Mouse (Mus musculus) retina, postnatal 1 day (tissue): ENCODE measurements around the gene Lyzl4.

Experiments
- DNase-seq: peaks from one replicate; pipeline ENCODE4 v3.0.0-alpha.2; 2012

The Lyzl4 gene

DNA sequence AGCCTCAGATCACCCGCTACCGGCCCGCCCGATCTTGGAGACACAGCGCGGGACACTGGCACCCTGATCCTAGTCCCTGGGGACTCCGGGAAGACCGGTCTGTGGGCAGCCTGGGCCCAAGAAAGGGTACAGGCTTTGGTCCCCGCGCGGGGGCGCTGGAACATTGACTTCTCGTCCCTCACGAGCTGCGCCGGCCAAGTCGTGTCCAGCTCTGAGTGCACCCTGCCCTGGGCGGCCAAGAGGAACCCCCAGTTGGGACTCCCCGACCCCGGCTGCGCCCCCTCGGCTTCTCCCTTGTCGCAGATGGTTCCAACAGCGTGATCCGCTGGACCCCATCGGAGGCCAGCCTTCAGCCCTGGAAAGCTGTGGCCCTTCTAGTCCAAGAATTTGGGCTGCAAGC, at the start of gene Lyzl4:
TSS of gene Lyzl4 (minus strand) at position 96 of the 400 bp plus-strand sequence.
- peak; percentile 81 for DNase-seq

DNA sequence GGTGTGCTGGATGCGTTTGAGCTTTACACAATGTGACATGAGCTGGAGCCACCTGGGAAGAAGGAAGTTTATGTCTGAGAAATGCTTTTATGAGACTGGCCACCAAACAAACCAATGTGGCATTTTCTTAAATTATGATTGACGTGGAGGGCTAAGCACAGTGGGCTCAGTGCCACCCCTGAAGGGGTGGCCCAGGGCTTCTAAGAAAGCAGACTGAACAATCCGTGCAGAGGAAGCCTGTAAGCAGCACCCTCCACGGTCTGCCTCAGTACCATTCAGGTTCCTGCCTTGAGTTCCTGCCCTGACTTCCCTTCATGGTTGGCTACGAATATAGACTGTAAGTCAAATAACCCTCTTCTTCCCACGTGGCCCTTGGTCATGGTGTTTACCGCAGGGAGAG, 48.8 kb upstream of the Lyzl4 start:
- DNase-seq = no peak

DNA sequence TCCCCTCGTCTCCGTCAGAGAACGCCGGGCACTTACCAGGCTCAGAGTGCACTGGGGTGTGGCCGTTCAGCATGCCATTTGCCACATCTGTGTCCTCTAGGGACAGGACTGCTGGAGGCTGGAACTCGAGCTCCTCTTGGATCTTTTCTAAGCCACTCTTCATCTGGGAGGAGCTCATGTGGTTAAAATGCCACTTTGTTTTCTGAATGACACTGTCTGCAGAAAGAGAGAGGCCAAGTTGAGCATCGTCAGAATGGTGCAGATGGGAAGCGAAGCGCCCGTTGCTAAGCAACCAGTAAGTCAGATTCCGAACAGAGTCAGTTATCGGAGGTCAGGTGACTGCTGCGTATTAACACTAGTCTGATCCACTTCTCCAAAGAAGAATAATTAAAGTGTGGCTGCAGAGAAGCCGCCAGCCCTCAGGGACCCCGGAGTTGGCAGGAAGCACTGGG, 48.3 kb upstream of the Lyzl4 start:
- peak; percentile 87 for DNase-seq

DNA sequence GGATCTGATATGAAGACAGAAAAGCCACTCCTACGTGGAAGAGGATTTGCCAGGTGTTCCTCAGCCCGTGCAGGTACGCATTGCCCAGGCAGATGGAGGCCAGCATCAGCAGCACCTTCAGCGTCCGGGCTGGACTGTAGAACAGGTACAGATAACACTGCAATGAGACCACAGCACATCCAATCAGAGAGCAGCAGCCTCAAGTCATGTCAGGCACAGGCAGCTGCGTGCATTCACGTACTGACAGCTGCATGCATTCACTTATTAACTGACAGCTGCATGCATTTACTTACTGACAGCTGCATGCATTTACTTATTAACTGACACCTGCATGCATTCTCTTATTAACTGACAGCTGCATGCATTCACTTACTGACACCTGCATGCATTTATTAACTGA, 42.8 kb upstream of the Lyzl4 start:
- DNase-seq = no peak

DNA sequence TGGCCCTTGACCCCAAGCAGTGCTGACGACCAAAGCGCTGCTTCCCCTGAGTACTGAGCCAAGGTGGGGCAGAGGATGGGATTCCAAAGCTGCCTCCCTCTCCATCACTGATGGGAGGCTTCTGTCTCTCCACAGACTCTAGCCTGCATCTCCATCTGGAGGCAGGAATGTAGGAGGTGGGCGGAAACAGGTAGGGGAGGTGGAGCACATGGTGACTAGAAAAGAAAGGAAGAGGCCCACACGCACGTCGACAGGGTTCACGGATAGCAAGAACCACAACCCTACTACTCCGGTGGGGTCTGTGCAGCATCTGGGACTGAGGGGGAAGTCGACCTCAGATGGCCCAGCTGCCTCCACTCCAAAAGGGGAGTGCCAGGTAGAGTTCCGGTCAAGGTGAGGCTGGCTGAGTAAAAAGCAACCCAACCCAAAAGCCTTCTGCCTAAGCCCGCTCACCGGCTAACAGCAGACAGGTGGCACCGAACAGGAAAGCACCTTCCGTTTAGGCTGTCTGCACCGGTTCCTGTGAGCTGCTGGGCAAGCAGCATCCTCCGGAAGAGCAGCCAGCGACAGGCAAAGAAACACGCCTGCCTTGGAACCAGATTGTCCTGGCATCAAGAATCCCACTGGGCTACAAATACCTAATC, 40.3 kb upstream of the Lyzl4 start:
- DNase-seq = no peak

DNA sequence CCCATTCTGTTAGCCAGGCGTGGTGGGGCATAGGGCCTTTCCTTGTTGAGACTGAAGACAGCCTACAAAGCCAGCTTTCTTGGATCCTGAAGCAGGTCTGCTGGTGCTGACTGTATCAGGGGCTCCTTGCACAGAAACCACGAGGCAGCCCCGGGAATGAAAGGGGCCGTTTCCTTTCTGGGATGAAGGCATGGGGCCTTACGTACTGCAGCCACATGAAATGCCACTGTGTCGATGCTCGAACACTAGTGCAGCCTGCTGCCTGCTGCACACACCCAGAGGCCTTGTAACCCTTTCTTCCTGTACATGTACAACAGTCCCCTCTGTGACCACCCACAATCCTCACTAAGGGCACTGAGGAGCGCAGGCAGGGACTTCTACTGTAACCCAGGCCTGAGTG, 39.3 kb upstream of the Lyzl4 start:
- no peak for DNase-seq

DNA sequence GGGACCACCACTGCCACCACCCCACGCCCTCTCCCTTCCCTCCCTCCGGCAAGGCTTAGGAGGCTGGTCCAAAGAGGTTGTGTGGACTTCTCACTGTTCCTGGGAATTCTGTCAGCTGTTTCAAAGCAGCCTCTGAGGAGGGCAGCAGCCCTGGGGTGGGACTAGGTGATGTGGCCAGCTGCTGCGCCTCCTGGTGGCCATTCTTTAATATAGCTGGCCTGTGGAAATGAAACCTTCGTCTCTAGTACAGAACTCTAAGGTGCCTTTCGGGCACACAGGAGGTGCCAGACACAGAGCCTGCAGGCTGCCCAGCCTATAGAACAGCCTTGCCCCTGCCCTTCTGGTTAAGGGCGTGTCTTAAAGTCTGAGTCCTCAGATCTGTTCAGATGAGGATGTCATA, 37.7 kb upstream of the Lyzl4 start:
- DNase-seq = peak; percentile 85

DNA sequence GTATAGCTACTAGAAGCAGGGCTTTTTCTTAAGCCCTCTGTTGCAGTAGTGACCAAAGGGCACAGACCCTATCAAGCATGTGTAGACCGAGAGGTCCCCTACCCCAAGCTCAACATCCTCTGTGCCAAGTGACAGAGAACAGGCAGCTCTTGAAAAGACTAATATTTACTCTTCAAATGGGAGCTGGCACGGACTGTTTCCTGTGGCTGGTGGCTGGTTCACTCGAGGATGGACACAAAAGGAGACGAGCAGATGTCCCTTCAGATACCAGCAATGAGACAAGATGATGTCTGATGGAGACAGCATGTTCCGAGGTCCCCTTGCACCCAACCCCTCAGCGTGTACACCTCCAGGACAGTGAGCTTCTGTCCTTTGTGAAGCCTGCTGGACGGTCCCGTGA, 35.6 kb upstream of the Lyzl4 start:
- no peak for DNase-seq

DNA sequence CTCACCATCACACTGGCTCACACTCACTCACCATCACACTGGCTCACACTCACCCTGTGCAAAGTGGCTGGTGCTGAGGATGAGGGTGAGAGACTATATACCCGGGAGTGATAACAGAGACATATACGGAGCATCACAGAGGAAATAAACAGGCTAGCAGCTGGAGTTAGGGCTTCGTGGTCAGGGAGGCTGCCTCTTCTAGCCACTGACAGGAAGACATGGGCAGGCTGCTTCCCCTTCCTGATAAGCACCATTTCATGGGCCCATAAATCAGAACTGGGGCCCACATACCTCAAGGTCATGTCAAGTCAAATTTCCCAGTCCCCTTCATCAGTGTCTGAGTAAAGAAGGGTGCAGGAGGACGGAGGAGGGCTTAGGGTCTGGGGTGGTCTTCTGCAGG, 35.2 kb upstream of the Lyzl4 start:
- no peak for DNase-seq

DNA sequence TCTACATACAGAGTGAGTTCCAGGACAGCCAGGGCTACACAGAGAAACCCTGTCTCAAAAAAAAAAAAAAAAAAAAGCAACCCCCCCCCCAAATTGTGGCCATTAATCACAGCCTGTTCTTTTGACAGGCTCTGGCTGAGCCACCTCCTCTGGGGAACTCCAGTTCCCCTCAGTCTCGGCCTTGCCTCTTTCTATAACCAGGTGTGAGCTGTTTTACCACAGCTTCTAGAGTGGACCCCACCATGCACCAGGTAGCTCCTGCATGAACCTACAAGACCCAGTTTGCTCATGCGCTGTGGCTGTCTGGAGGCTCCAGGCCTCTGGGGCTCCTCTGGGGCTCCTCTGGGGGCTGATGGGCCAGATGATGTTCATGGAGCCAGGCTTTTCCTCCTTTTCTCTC, 33.7 kb upstream of the Lyzl4 start:
- no peak for DNase-seq

DNA sequence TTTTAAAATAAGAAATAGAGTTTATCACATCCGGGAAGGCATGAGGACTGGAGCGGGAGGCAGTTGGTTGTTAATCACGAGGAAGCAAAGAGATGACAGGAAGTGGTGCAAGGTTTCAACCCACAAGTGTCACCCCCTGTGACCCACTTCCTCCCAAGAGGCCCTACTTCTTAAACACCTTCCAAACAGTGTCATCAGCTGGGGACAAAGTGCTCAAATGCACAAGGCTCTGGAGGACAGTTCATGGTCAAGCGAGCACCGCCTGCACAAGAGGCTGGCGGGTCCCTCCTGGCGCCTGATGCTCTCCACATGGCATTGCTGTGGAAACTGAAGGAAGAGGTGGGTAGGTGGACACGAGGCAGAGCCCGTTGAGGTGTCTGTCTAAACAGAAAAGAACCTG, 33.1 kb upstream of the Lyzl4 start:
- DNase-seq = no peak

DNA sequence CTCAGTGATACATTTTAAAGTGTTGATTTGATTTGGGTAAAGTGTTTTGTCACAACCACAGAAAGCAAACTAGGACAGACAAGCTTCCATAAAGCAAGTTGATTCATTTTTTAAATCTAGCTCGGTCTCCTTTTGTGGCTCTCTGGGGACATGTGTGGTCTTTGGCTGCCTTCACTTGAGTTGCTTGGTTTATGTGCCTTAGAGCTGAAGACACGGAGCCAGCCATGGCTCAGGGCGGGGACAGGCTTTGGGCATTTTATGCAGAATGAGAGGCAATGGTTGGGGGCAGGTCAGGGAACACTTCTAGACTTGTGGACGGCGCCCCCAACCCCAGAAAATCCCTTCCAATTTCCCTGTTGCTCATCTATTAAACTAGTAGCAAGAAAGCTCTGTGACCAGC, 31.8 kb upstream of the Lyzl4 start:
- DNase-seq = no peak

DNA sequence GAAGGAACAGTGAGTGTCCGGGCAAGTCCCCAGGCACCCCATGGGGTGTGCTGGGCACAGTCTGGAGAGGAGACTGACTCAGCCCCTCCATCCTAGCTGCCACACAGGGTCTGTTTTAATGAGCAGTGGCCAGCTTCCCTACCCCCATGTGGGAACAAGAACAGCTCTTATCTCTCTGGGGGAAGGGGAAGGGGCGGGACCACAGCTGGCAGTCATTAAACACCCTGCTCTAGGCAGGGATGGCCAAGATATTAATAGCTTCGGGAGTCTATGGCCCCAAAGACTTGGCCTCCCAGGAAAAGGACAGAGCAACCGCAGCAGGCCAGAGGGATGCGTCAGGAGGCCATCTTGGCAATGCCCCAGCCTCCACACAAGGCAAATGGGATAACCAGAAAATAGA, 30.4 kb upstream of the Lyzl4 start:
- DNase-seq = no peak

DNA sequence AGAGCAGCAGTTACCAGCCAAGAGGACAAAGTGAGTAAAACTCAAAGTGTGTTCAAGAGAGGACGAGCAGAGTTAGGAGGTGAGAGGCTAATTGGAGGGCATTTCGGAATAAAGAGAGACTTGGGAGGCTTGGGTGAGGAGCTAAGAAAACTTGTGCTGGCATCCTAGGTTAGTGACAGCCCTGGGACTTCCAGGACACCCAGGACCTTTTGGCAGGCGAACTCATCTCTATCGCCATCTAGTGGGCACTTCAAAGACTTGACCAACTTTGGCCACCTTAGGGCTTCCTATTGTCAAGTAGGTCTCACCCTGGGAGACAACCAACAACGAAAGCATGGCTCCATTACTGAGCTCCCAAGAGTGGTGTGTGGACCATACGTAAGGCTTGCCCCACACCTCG, 29.4 kb upstream of the Lyzl4 start:
- peak; percentile 77 for DNase-seq

DNA sequence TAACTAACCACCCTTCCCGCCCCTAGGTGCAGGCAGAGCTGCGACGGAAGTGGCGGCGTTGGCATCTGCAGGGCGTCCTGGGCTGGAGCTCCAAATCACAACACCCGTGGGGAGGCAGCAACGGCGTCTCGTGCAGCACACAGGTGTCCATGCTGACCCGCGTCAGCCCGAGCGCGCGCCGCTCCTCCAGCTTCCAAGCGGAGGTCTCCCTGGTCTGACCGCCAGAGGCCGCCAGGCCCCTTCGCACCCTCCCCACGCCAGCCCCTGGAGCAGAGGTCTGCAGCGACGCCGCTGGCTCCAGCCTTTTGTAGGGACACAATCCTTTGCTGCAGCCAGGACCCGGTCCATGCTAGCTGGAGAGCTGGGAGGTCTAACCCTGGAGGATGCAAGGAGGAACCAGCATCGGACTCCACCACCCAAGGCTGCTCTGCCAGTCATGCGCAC, 27.5 kb upstream of the Lyzl4 start:
- peak; percentile 80 for DNase-seq

DNA sequence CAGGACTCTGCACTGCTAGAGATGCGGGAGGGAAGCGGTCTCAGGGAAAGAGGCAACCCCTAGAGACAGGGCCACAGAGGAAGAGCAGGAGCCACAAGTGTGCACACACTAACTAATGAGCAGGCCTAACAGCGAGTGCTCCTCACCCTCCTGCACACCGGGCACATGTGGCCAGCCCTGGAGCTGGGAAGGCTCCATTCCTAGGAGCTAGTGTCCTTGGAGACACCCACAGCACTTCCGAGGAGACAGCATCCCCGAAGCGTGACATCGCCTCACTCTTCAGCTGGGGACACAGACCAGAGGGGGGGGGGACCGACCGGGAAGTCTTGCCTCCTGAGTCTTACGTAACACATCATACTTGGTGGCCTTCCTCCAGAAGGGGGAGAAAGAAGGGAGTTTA, 25.9 kb upstream of the Lyzl4 start:
- DNase-seq = no peak

DNA sequence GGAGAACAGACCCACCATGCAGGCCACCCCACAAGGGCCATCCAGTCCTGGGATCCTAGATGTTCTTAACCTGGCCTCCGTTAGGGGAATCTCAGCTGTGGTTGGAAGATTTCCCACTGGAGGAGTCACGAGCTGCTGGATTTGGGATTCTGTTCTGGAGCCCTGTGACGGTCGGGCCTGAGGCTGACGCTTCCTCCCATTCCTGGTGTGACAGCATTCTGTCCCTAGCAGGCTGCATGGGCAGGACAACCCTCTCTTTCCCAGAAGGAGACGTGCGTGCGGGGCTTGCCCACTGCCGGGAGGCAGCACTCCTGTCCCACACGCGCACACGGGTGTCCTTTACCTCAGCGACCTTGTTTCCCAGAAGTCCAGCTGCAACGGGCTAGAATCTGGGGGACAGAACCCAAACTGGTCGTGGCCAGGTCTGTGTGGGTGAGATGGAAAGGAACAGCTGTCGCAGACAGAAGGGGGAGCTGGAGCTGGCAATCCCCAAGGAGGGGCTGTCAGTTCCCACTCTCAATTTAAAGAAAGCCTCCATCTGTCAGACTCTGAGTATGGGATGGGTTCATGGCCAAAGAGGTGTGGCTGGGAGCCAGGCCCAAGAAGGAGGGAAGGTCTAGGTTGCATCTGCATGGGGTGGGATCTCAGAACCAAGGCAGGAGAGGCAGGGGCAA, 25.2 kb upstream of the Lyzl4 start:
- peak; percentile 39 for DNase-seq

DNA sequence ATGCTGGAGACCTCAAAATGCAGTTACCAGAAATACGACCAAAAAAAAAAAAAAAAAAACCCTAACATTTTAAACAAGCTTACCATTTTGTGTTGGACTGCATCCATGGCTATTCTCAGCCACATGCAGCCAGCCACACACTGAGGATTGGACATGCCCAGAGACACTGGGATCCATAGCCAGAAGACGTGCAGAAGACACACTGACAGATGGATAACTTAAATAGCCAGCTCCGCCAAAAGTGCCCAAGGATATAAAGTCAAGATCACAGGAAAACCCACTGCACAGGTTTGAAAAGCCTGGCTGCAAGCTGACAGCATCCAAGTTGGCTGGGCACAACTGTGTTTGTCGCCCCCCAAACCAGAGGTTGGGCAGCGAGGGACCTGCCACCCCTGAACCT, 22.2 kb upstream of the Lyzl4 start:
- no peak for DNase-seq

DNA sequence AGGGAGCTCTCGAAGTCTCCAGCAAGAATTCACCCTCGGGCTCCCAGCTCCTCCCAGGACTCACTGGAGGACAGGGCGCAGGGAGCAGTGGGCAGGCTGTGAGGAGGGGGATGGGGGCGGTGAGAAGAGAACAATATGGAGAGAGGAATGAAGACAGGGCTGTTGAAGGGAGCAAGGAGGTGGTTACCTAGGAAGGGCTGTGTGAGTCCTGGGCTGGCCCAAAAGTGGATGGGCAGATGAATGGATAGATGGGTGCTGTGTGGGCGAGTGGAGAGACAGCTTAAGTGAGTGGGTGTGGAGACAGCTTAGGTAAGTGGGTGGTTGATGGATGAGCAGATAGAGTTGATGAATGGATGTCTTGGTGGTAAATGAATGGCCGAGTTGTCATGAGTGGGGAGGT, 21.6 kb upstream of the Lyzl4 start:
- no peak for DNase-seq

DNA sequence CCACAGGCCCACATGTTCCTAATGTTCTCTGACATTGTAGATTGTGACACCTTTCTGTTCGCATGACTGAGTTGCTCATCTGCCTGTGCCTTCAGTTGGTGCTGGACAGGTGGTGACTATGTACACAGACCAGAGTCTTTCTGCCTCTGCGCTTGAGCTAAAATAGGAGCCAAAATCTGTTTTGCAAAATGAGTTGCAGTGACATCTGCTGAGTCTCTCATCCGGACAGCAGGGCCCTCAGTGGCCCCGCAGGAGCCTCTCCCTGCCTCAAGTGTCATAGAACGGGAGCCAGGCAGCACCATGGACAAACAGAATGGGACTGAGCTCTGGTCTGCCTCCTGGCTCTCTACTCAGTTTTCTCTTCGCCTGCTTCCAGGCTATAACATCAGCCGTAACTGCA, 17.9 kb upstream of the Lyzl4 start:
- no peak for DNase-seq

DNA sequence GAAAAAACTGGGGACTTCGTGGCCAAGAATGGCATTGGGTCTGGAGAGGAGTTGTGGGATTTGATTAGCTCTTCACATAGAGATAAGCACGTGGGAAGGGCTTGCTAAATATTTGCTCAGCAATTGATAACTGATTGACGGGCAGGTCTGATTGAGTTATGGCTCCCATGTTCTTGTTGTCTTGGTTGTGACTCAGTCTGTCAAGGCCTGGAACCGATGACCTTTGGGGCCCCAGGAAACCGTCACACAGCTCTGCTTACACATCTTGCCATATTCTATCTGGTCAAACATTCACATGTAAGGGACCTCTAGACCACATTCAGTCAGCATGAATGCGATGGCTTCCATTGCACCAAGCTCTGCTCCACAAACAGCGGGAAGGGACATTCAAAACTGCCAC, 16.4 kb upstream of the Lyzl4 start:
- no peak for DNase-seq

DNA sequence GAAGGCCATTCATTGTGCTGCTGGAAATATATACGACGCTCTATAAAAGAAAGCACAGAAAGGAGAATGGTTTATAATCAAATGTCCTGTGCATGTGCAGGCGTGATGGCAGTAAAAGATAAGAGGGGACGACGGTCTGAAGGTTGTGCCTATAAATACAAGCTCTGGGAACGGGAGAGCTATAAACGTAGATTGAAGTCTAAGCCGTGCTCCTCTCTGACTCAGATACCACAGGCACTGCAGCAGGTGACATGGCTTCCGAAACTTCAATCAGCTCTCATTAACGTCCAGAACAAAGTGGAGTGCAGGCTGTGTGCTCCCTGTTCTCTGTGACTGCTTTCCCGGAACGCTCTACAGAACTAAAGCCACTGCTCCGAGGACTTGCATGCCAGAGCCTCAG, 15.2 kb upstream of the Lyzl4 start:
- no peak for DNase-seq

DNA sequence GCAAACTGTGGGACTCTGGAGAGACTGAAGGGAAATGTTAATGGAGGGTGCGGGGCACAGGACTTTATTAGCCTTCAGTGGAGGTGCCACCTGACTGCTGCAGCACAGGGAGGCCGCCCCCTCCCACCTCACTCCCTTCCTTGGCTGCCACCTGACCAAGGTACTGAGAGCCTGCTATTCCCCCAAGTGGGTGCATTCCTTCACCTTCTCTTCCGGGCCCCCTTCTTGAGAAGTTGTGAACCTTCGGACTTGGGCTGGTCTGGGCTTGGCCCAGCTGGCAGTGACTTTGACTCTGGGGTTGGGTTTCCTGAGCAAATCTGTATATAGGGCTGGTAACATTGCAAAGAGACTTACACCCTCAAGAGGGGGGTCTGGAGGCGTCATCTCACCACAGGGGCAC, 14.4 kb upstream of the Lyzl4 start:
- no peak for DNase-seq

DNA sequence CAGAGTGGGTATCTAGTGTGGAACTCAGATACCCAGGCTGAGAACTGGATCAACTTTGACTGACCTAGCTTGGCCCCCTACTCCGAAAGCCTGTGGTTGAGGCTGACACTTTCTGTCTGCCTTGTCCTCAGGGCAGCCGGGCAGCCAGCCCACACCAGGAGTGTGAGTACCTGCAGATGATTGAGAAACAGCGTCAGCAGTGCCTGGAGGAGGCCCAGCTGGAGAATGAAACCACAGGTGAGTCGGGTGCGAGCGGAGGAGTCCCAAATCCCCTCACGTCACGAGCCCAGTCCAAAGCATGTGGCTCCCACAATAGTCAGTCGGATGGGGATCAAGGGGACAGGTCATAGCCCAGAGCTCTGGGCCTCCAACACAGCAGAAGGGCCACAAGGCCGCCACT, 11.8 kb upstream of the Lyzl4 start:
- no peak for DNase-seq

DNA sequence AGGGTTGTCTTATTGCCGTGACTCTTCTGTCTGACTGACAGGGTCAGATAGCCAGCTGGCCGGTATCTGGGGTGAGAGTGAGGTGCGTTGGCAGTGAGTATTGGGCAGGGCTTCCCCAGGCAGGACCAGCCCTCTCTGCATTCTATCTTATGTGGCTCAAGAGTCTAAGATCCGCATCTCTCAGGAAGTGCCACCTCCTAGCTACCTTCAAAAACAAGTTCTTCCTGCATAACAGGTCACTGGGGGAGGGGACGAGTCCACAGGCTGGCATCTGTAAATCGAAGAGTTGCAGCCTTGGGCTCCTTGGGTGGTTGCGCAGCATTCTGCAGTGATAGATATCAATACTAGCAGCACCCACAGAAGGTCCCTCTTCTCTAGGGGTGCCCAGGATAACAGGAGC, 5.1 kb upstream of the Lyzl4 start:
- DNase-seq = no peak
